Mouse (Mus musculus) lung, embryonic 16.5 days (tissue): ENCODE results near the gene Phf11b. TPM values are rescaled to one million over a fixed set of nuclear protein-coding genes. Genes with fewer than 3 reads are reported as not detected.
"Not testable (repeated sequence)": the region's sequence is repeated elsewhere in the genome, so short reads cannot be mapped to it uniquely, and the experiment has no call there.

Source experiments
- ATAC-seq: fragments of 200-750 bp; cut with Nextera tagmentation; 2 replicates; pipeline ENCODE4 v1.8.0; 2017; ENCODE audit warnings: low read depth, mild to moderate bottlenecking, moderate library complexity
- H3K27ac ChIP-seq: fragments of 300-500 bp; sonication (generic); 2 replicates; pipeline ENCODE4 v1.5.1; 2014; ENCODE audit warnings: mild to moderate bottlenecking, control low read depth, low read length
- H3K27me3 ChIP-seq: fragments of 300-500 bp; sonication (generic); 2 replicates; pipeline ENCODE4 v1.6.1; 2014; ENCODE audit warnings: low read depth, low read length, mixed read lengths; ENCODE audit not compliant: control insufficient read depth, insufficient read depth
- H3K36me3 ChIP-seq: fragments of 300-500 bp; sonication (generic); 2 replicates; pipeline ENCODE4 v1.6.1; 2014; ENCODE audit warnings: low read length; ENCODE audit not compliant: control insufficient read depth, insufficient read depth
- H3K4me1 ChIP-seq: fragments of 300-500 bp; sonication (generic); replicated peaks from 2 replicates; pipeline ENCODE4 v1.6.1; 2014; ENCODE audit warnings: low read length, mixed read lengths; ENCODE audit not compliant: control insufficient read depth, insufficient read depth
- H3K4me2 ChIP-seq: fragments of 300-500 bp; sonication (generic); 2 replicates; pipeline ENCODE4 v1.6.1; 2014; ENCODE audit warnings: low read depth, low read length, control low read depth
- H3K4me3 ChIP-seq: fragments of 300-500 bp; sonication (generic); 2 replicates; pipeline ENCODE4 v1.5.1; 2014; ENCODE audit warnings: mild to moderate bottlenecking, low read length, control low read depth
- H3K9ac ChIP-seq: fragments of 300-500 bp; sonication (generic); 2 replicates; pipeline ENCODE4 v1.6.1; 2014; ENCODE audit warnings: low read length, control low read depth
- H3K9me3 ChIP-seq: fragments of 300-500 bp; sonication (generic); 2 replicates; pipeline ENCODE4 v1.6.1; 2016; ENCODE audit warnings: low read length; ENCODE audit not compliant: control insufficient read depth
- WGBS: fragments of 180-500 bp; shearing (Covaris S2); extraction: QIAGEN DNeasy Blood & Tissue Kit; methylation state at CpG from one replicate; pipeline ENCODE4 v1.1.7; 2014; 5-methylcytosine and 5-hydroxymethylcytosine counted together
- polyA plus RNA-seq: library from polyadenylated mRNA; unstranded; fragments of >200 nt; fragmentation: Nextera tagmentation; extraction: Ambion mirVana; gene quantifications from 2 replicates; pipeline ENCODE4 v1.2.1, GENCODE M21; 2015

Gene Phf11b
- polyA plus RNA-seq, 1 experiment from 2014 or later: 0.40 TPM

- H3K9me3 ChIP-seq, H3K27ac ChIP-seq, H3K4me3 ChIP-seq, H3K4me2 ChIP-seq, H3K9ac ChIP-seq, ATAC-seq, H3K36me3 ChIP-seq, H3K4me1 ChIP-seq, H3K27me3 ChIP-seq: not testable (repeated sequence)
- 58% methylated on average over 6 of the region's 6 CpGs for WGBS
Measured at GRCm38 (mm10) chr14:59319970-59320369, 21.2 kb downstream of the Phf11b start.

- H3K4me3 ChIP-seq, ATAC-seq, H3K9me3 ChIP-seq, H3K27me3 ChIP-seq, H3K9ac ChIP-seq, H3K4me2 ChIP-seq, H3K4me1 ChIP-seq, H3K36me3 ChIP-seq, H3K27ac ChIP-seq: not testable (repeated sequence)
- WGBS: 89% methylated on average over 3 of the region's 3 CpGs
Measured at GRCm38 (mm10) chr14:59319036-59319435, 22.1 kb downstream of the Phf11b start.

GRCm38 (mm10) chr14:59297391-59297790 is 43.8 kb downstream of the Phf11b start, which contains the start of gene Phf11a:
Gene Phf11a (minus strand): TSS chr14:59297522.
- not testable (repeated sequence) for ATAC-seq, H3K27me3 ChIP-seq
- 57% methylated on average over 1 of the region's 1 CpGs for WGBS

GRCm38 (mm10) chr14:59291769-59292168 is 49.4 kb downstream of the Phf11b start:
- H3K9ac ChIP-seq, H3K36me3 ChIP-seq, H3K27ac ChIP-seq, H3K27me3 ChIP-seq, H3K4me3 ChIP-seq, H3K4me1 ChIP-seq, H3K4me2 ChIP-seq, H3K9me3 ChIP-seq, ATAC-seq: not testable (repeated sequence)

More at GRCm38 (mm10) chr14:59297391-59297790, 43.8 kb downstream of the Phf11b start, which contains the start of gene Phf11a:
- not testable (repeated sequence) for H3K4me1 ChIP-seq, H3K9me3 ChIP-seq, H3K36me3 ChIP-seq, H3K27ac ChIP-seq, H3K4me3 ChIP-seq, H3K9ac ChIP-seq, H3K4me2 ChIP-seq

GRCm38 (mm10) chr14:59274961-59275360 is 66.2 kb downstream of the Phf11b start:
- not testable (repeated sequence) for H3K27me3 ChIP-seq, H3K36me3 ChIP-seq, H3K4me2 ChIP-seq, H3K27ac ChIP-seq, H3K9ac ChIP-seq, ATAC-seq, H3K4me1 ChIP-seq, H3K4me3 ChIP-seq, H3K9me3 ChIP-seq
- 78% methylated on average over 4 of the region's 4 CpGs for WGBS

Other genes with a start within 250 kb of the Phf11b start
- not detected in 2 replicates for gene 1700129C05Rik, start 198.5 kb downstream of the Phf11b start, polyA plus RNA-seq
- gene Gm5142, start 162.6 kb downstream of the Phf11b start, polyA plus RNA-seq: not detected in 2 replicates
- 40.3 and 43.5 TPM in 2 replicates for gene Rcbtb1, start 140.1 kb downstream of the Phf11b start, polyA plus RNA-seq
- gene Gm6904, start 81.1 kb downstream of the Phf11b start, polyA plus RNA-seq: not detected in 2 replicates
- not detected in 2 replicates for gene Phf11a, start 43.8 kb downstream of the Phf11b start, polyA plus RNA-seq
- gene Phf11d, start 24.1 kb upstream of the Phf11b start, polyA plus RNA-seq: 2.0 and 2.9 TPM in 2 replicates
- 0.60 and 0.62 TPM in 2 replicates for gene Phf11c, start 54.0 kb upstream of the Phf11b start, polyA plus RNA-seq
- gene Setdb2, start 99.5 kb upstream of the Phf11b start, polyA plus RNA-seq: 9.7 and 10.3 TPM in 2 replicates
- gene Cab39l, start 99.6 kb upstream of the Phf11b start, polyA plus RNA-seq: 50.0 and 52.2 TPM in 2 replicates